Mouse (Mus musculus) erythroblast, embryonic 14.5 days (primary cell): ENCODE data around the gene Lgals7.

ENCODE experiments used
- GATA1 ChIP-seq: IDR thresholded peaks from 2 replicates; pipeline ENCODE4 v1.6.1; 2012; ENCODE audit warnings: low read length, inconsistent platforms, mixed read lengths
- TAL1 ChIP-seq: IDR thresholded peaks from 3 replicates; pipeline ENCODE4 v1.6.1; 2012; ENCODE audit warnings: low read length, inconsistent platforms, mixed read lengths

DNA sequence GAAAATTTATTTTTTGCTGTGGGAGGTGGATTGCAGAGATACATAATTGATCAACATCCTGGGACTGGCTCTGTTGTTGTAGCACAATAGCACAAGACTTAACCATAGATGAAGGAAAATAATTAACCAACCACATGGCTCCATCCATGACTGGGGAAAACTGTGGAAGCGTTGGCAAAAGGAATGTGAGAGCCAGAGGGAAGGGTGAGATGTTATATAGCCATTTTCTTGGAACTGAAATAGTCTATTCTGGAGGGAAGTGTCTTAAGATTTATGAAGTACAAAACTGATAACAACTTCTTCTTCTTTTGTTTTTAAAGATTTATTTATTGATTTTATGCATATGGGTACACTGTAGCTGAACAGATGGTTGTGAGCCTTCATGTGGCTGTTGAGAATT lies 16.4 kb upstream of the Lgals7 start:
- TF ChIP-seq GATA1 = no peak
- TF ChIP-seq TAL1 = no peak
